Mouse (Mus musculus) erythroblast, embryonic 14.5 days (primary cell): Measurements from ENCODE around the gene Hdgfl1.

ENCODE experiments used
- GATA1 ChIP-seq: IDR thresholded peaks from 2 replicates; pipeline ENCODE4 v1.6.1; 2012; ENCODE audit warnings: low read length, inconsistent platforms, mixed read lengths
- TAL1 ChIP-seq: IDR thresholded peaks from 3 replicates; pipeline ENCODE4 v1.6.1; 2012; ENCODE audit warnings: low read length, inconsistent platforms, mixed read lengths

GRCm38 (mm10) chr13:26752414-26752813 is 17.6 kb downstream of the Hdgfl1 start:
- TF ChIP-seq GATA1 (no peak), TAL1 (no peak)
